Mouse (Mus musculus) cortical plate, adult 2 months (tissue): ENCODE measurements at regions not wholly inside any gene's neighbourhood (a gene's known extent, or its start where the extent isn't known, plus 50 kb on each side); places are given as distances from the start of the nearest gene placed in this dataset.

Source experiments
- CTCF ChIP-seq: fragments of 200-500 bp; IDR thresholded peaks from 2 replicates; pipeline ENCODE4 v1.5.1; 2011; ENCODE audit warnings: mild to moderate bottlenecking, control low read depth, low read length; ENCODE audit not compliant: insufficient read depth; ENCODE audit errors: extremely low read depth
- POLR2A ChIP-seq: fragments of 200-500 bp; IDR thresholded peaks from 2 replicates; pipeline ENCODE4 v1.6.1; 2011; ENCODE audit warnings: mild to moderate bottlenecking, low read length, control low read depth; ENCODE audit not compliant: insufficient read depth; ENCODE audit errors: extremely low read depth

DNA sequence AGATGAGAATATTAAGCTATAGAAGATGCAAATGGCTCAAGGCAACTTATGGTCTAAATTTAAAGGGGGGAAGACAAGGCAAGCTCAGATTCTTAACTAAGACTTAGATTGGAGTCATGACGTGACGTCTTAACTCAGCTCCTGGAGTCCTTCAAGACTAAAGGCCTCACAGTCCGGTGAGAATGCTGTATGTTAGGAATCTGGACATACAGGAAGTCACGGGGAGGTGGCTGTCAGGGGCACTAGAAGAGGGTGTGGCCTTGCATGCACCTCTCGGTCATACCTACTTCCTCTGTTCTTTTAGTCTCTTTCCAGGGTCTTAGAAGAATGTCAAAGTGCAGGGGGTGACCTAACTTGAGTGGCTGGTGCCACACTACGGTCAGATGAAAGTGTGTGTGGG lies 91.5 kb upstream of the Parp11 start:
- TF ChIP-seq POLR2A (no peak), CTCF (no peak)
